7 mouse cellular contexts compared by ENCODE assay signal in genomic region chr2:165563298-165564058, GRCm38 (mm10). TPM values are rescaled to one million over a fixed set of nuclear protein-coding genes. Genes with fewer than 3 reads are reported as not detected.
DNase-seq lines count a peak whose midpoint lies in the region; ATAC-seq and TF ChIP-seq lines count a peak whose summit lies in the region.

No protein-coding gene starts in this region.

- in situ Hi-C loops in ES-E14 (cut with MboI; ENCODE audit: low sequenced_read_pairs in 2 of 2, unreplicated experiment in 2 of 2): no loop called here

- no peak for DNase-seq in ES-E14 (ENCODE audit: low read depth, low spot score)
- DNase-seq in forebrain, embryonic 10.5 days (ENCODE audit: extremely low spot score, low spot score): peak; percentile 43
- DNase-seq in kidney, adult 11 months: peak; percentile 20
- DNase-seq in liver, postnatal 0 days: peak; percentile 19

- no peak overlapping the region for H3K27ac ChIP-seq in ES-E14 (ENCODE audit: insufficient read depth, low read depth, low read length, poor library complexity, severe bottlenecking)
- peak overlapping the region; percentile 68 for H3K27ac ChIP-seq in forebrain, embryonic 10.5 days
- H3K27ac ChIP-seq in liver, postnatal 0 days (ENCODE audit: low read depth): no peak overlapping the region
- no peak overlapping the region for H3K27ac ChIP-seq in neural tube, embryonic 15.5 days (replicated peaks)

- no peak for ATAC-seq in liver, postnatal 0 days
- peak; percentile 41; the same call in 1 of the 2 replicates for ATAC-seq in neural tube, embryonic 15.5 days (ENCODE audit: low FRiP score)
- ATAC-seq in inflammation-experienced regulatory T-cells, adult 6 months: no peak

- no peak overlapping the region; the same call in 1 of the 2 replicates for H3K9ac ChIP-seq in ES-E14 (ENCODE audit: insufficient read depth, low read depth, low read length, poor library complexity, severe bottlenecking)
- no peak overlapping the region for H3K9ac ChIP-seq in liver, postnatal 0 days (replicated peaks)
- peak overlapping the region; percentile 51 for H3K9ac ChIP-seq in neural tube, embryonic 15.5 days (replicated peaks)

- peak overlapping the region; percentile 36 for H3K4me2 ChIP-seq in liver, postnatal 0 days (ENCODE audit: low read depth, low read length)
- H3K4me2 ChIP-seq in neural tube, embryonic 15.5 days: peak overlapping the region; percentile 98

- H3K4me3 ChIP-seq in E14TG2a.4 (replicated peaks; ENCODE audit: low read length): peak overlapping the region; percentile 81
- peak overlapping the region; percentile 59 to 64 for H3K4me3 ChIP-seq in ES-E14 (ENCODE audit: insufficient read depth in 1 of 2, low read depth in 1 of 2, low read length in 2 of 2, poor library complexity in 1 of 2, severe bottlenecking in 1 of 2)
- peak overlapping the region; percentile 58 for H3K4me3 ChIP-seq in forebrain, embryonic 10.5 days
- H3K4me3 ChIP-seq in liver, postnatal 0 days (ENCODE audit: low read depth, low read length): peak overlapping the region; percentile 25
- peak overlapping the region; percentile 47 for H3K4me3 ChIP-seq in neural tube, embryonic 15.5 days (replicated peaks)

- under 1% methylated on average over 52 of the region's 52 CpGs for WGBS in forebrain, embryonic 10.5 days
- WGBS in liver, postnatal 0 days (ENCODE audit: insufficient replicate concordance): 2% methylated on average over 52 of the region's 52 CpGs
- WGBS in neural tube, embryonic 15.5 days: 1% methylated on average over 52 of the region's 52 CpGs

- TF ChIP-seq EP300 in liver, postnatal 0 days (IDR thresholded peaks at IDR 0.05; ENCODE audit: low read depth): no peak

- H3K27me3 ChIP-seq in E14TG2a.4 (ENCODE audit: insufficient read depth, low read length): peaks cover 66% of the 10 kb centered on the region
- H3K27me3 ChIP-seq in forebrain, embryonic 10.5 days (ENCODE audit: poor library complexity, severe bottlenecking): peaks cover 64% of the 10 kb centered on the region
- peaks cover 36% of the 10 kb centered on the region for H3K27me3 ChIP-seq in liver, postnatal 0 days (ENCODE audit: insufficient read depth, low read length)
- H3K27me3 ChIP-seq in neural tube, embryonic 15.5 days (replicated peaks): no peaks in the 10 kb centered on the region; the same call in 1 of the 2 replicates

- no peak for TF ChIP-seq CTCF in E14TG2a.4 (conservative IDR thresholded peaks at IDR 0.05; ENCODE audit: low read length)
- TF ChIP-seq CTCF in liver, postnatal 0 days (IDR thresholded peaks at IDR 0.05; ENCODE audit: low read depth): no peak

- H3K4me1 ChIP-seq in E14TG2a.4 (replicated peaks; ENCODE audit: low read depth, low read length): peaks cover 7% of the 10 kb centered on the region
- no peaks in the 10 kb centered on the region for H3K4me1 ChIP-seq in ES-E14 (ENCODE audit: control insufficient read depth in 2 of 2, insufficient read depth in 2 of 2, low read length in 2 of 2, poor library complexity in 1 of 2)
- peaks cover 44% of the 10 kb centered on the region for H3K4me1 ChIP-seq in forebrain, embryonic 10.5 days
- peaks cover 6% of the 10 kb centered on the region for H3K4me1 ChIP-seq in liver, postnatal 0 days (ENCODE audit: insufficient read depth)
- peaks cover 22% of the 10 kb centered on the region for H3K4me1 ChIP-seq in neural tube, embryonic 15.5 days

- H3K36me3 ChIP-seq in E14TG2a.4 (ENCODE audit: insufficient read depth, low read length) (no peaks in the 10 kb centered on the region), ES-E14 (ENCODE audit: control insufficient read depth, insufficient read depth, low read length, poor library complexity, severe bottlenecking) (no peaks in the 10 kb centered on the region)
- H3K36me3 ChIP-seq in forebrain, embryonic 10.5 days (replicated peaks): no peaks in the 10 kb centered on the region
- no peaks in the 10 kb centered on the region for H3K36me3 ChIP-seq in liver, postnatal 0 days (replicated peaks; ENCODE audit: insufficient read depth, low read length)
- no peaks in the 10 kb centered on the region for H3K36me3 ChIP-seq in neural tube, embryonic 15.5 days

- H3K9me3 ChIP-seq in E14TG2a.4 (ENCODE audit: low read length) (peaks cover 2% of the 10 kb centered on the region; the same call in 1 of the 2 replicates), ES-E14 (ENCODE audit: control insufficient read depth, insufficient read depth, low read depth, low read length) (no peaks in the 10 kb centered on the region)
- H3K9me3 ChIP-seq in forebrain, embryonic 10.5 days: no peaks in the 10 kb centered on the region
- no peaks in the 10 kb centered on the region for H3K9me3 ChIP-seq in liver, postnatal 0 days (ENCODE audit: low read length)
- H3K9me3 ChIP-seq in neural tube, embryonic 15.5 days (replicated peaks): no peaks in the 10 kb centered on the region

TF ChIP-seq in ES-E14, 5 proteins besides CTCF, POLR2A, EP300 and RAD21:
- no peak for TF ChIP-seq MAFK (IDR thresholded peaks at IDR 0.05; ENCODE audit: insufficient read depth, low read depth, low read length)
- TF ChIP-seq ZC3H11A (IDR thresholded peaks at IDR 0.05; ENCODE audit: borderline replicate concordance, low read depth, low read length): no peak
- TF ChIP-seq HCFC1 (IDR thresholded peaks at IDR 0.05; ENCODE audit: borderline replicate concordance, insufficient read depth, low read length): no peak

RNA-seq across cellular contexts. Expression of gene Eya2, which starts 31.4 kb away (rescaled TPM):
- total RNA-seq in ES-E14 (2012; rRNA removed): 0.21 and 0.40 TPM in 2 replicates
- 18.0 and 24.2 TPM in 2 replicates for polyA plus RNA-seq in forebrain, embryonic 10.5 days (2016; fragmentation: Nextera tagmentation; extraction: Ambion mirVana)
- polyA plus RNA-seq in liver, postnatal 0 days (2015; fragmentation: Nextera tagmentation; extraction: Ambion mirVana): 0.20 and 0.25 TPM in 2 replicates
- 5.2 and 11.3 TPM in 2 replicates for polyA plus RNA-seq in neural tube, embryonic 15.5 days (2015; fragmentation: Nextera tagmentation; extraction: Ambion mirVana)
- polyA plus RNA-seq in inflammation-experienced regulatory T-cells, adult 6 months (2017; shearing (Covaris generic)): 10 to 100 TPM in 2 of 3 experiments, 1 to 10 TPM in 1; 4.5 to 17.0 (median 13.2) TPM

RNA-seq across cellular contexts. Expression of gene Slc2a10, which starts 59.9 kb away (rescaled TPM):
- 0.16 and 0.27 TPM in 2 replicates for total RNA-seq in ES-E14 (2012; rRNA removed)
- 4.6 and 5.9 TPM in 2 replicates for polyA plus RNA-seq in forebrain, embryonic 10.5 days (2016; fragmentation: Nextera tagmentation; extraction: Ambion mirVana)
- polyA plus RNA-seq in liver, postnatal 0 days (2015; fragmentation: Nextera tagmentation; extraction: Ambion mirVana): 0.13 and 0.34 TPM in 2 replicates
- 2.3 and 2.6 TPM in 2 replicates for polyA plus RNA-seq in neural tube, embryonic 15.5 days (2015; fragmentation: Nextera tagmentation; extraction: Ambion mirVana)
- not detected for polyA plus RNA-seq in inflammation-experienced regulatory T-cells, adult 6 months (2017; shearing (Covaris generic))

Comparison
In these comparisons a context has a peak if more than half of its experiments do, and no peak if none do; other contexts are left out.
1. H3K4me3 ChIP-seq: peak in every context shown above with its lines; median percentile 81 in E14TG2a.4; 62 in ES-E14; 58 in forebrain, embryonic 10.5 days; 47 in neural tube, embryonic 15.5 days; 25 in liver, postnatal 0 days.